25 mouse cellular contexts compared by ENCODE assay signal in the genomic region with DNA sequence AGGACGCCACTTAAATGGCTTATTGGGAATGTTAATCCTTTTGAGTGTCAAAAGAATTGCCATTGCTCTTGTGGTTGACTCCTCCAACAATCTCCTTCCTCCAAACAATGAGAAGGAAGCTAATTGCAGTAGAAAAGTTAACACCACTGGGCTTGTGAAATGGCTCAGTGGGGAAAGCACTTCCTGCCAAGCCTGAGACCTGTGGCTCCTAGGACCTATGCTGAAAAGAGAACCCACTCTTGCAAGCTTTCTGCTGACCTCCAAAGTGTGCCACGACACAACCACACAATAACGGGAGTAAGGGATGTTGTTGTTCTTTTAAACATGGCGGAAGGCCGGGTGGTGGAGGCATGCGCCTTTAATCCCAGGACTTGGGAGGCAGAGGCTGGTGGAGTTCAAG. TPM values are rescaled to one million over a fixed set of nuclear protein-coding genes. Genes with fewer than 3 reads are reported as not detected.
A peak's percentile ranks its signal among the peaks of the same experiment; 100 is the strongest.
DNase-seq lines count a peak whose midpoint lies in the region; ATAC-seq and TF ChIP-seq lines count a peak whose summit lies in the region.
"Had no signal": no experiment of that assay in that cellular context is flagged by ENCODE, and none has a peak within 500 bp of the region (broad histone marks: within the 10 kb centered on the region; RNA-seq: fewer than 3 reads in every experiment).

No protein-coding gene starts in this region.

- H3K27ac ChIP-seq in liver, postnatal 0 days (ENCODE audit: low read depth), result peak overlapping the region; percentile 66
- H3K27ac ChIP-seq in hindbrain, embryonic 10.5 days, result no peak overlapping the region
- H3K27ac ChIP-seq: heart, embryonic 13.5 days; hindbrain, postnatal 0 days; intestine, embryonic 15.5 days; midbrain, embryonic 12.5 days; neural tube, embryonic 13.5 days had no signal

- intact Hi-C loops in heart, postnatal 36 days (cut with DNase I), result no loop called here

- TF ChIP-seq EP300 in liver, postnatal 0 days (IDR thresholded peaks at IDR 0.05; ENCODE audit: low read depth), result no peak

- no peaks in the 10 kb centered on the region for H3K9me3 ChIP-seq in liver, postnatal 0 days (ENCODE audit: low read length)
- H3K9me3 ChIP-seq in hindbrain, embryonic 10.5 days, result no peaks in the 10 kb centered on the region
- H3K9me3 ChIP-seq: embryonic facial prominence, embryonic 12.5 days; heart, embryonic 13.5 days; intestine, embryonic 15.5 days; midbrain, embryonic 12.5 days; neural tube, embryonic 13.5 days had no signal

- H3K27me3 ChIP-seq in liver, postnatal 0 days (ENCODE audit: insufficient read depth, low read length), result no peaks in the 10 kb centered on the region
- H3K27me3 ChIP-seq in hindbrain, embryonic 10.5 days (ENCODE audit: insufficient read depth, poor library complexity, severe bottlenecking), result no peaks in the 10 kb centered on the region
- H3K27me3 ChIP-seq: embryonic facial prominence, embryonic 12.5 days; heart, embryonic 13.5 days; intestine, embryonic 15.5 days; midbrain, embryonic 12.5 days; neural tube, embryonic 13.5 days; Patski had no signal

- no peak for ATAC-seq in liver, postnatal 0 days
- ATAC-seq: forebrain, embryonic 14.5 days; hindbrain, postnatal 0 days; intestine, embryonic 15.5 days; Patski had no signal

- H3K9ac ChIP-seq in liver, postnatal 0 days (replicated peaks), result no peak overlapping the region
- H3K9ac ChIP-seq: embryonic facial prominence, embryonic 12.5 days; heart, embryonic 13.5 days; intestine, embryonic 15.5 days; lung, embryonic 14.5 days; midbrain, embryonic 12.5 days; neural tube, embryonic 13.5 days had no signal

- peak; percentile 0 for DNase-seq in heart, adult 11 months
- no peak for DNase-seq in heart, postnatal 36 days
- peak; percentile 48 for DNase-seq in lung, postnatal 36 days
- no peak for DNase-seq in lung, postnatal 4 days
- no peak for DNase-seq in liver, postnatal 0 days
- no peak for DNase-seq in layer of hippocampus, adult 11-12 months (ENCODE audit: low spot score)
- DNase-seq in hindbrain, embryonic 10.5 days (ENCODE audit: low spot score), result no peak
- DNase-seq: adrenal gland, postnatal 14 days; cerebellum, adult 18-20 months; cerebellum, postnatal 10 days; gastrocnemius, postnatal 36 days; heart, postnatal 10 days; kidney, adult 2 months; kidney, postnatal 36 days; lung, embryonic 14.5 days; thymus, adult 2 months; thymus, postnatal 4 days had no signal

- H3K36me3 ChIP-seq in liver, postnatal 0 days (replicated peaks; ENCODE audit: insufficient read depth, low read length), result no peaks in the 10 kb centered on the region
- H3K36me3 ChIP-seq in hindbrain, embryonic 10.5 days, result no peaks in the 10 kb centered on the region; the same call in 1 of the 2 replicates
- H3K36me3 ChIP-seq: embryonic facial prominence, embryonic 12.5 days; heart, embryonic 13.5 days; intestine, embryonic 15.5 days; midbrain, embryonic 12.5 days; neural tube, embryonic 13.5 days had no signal

- H3K4me1 ChIP-seq in liver, postnatal 0 days (ENCODE audit: insufficient read depth), result peaks cover 18% of the 10 kb centered on the region
- peaks cover 22% of the 10 kb centered on the region for H3K4me1 ChIP-seq in hindbrain, embryonic 10.5 days (replicated peaks)

- no peak overlapping the region for H3K4me3 ChIP-seq in liver, postnatal 0 days (ENCODE audit: low read depth, low read length)
- no peak overlapping the region for H3K4me3 ChIP-seq in hindbrain, embryonic 10.5 days
- H3K4me3 ChIP-seq: embryonic facial prominence, embryonic 12.5 days; heart, embryonic 13.5 days; intestine, embryonic 15.5 days; midbrain, embryonic 12.5 days; neural tube, embryonic 13.5 days had no signal

- WGBS in liver, postnatal 0 days (ENCODE audit: insufficient replicate concordance), result 72% methylated on average over 6 of the region's 6 CpGs
- WGBS in hindbrain, embryonic 10.5 days, result 92% methylated on average over 6 of the region's 6 CpGs

- 0 out of 2 replicates have a peak overlapping the region, but pooled peaks have one; percentile 4 for H3K4me2 ChIP-seq in liver, postnatal 0 days (ENCODE audit: low read depth, low read length)
- H3K4me2 ChIP-seq: heart, embryonic 13.5 days; lung, embryonic 14.5 days; midbrain, embryonic 12.5 days; neural tube, embryonic 13.5 days had no signal

- TF ChIP-seq CTCF in liver, postnatal 0 days (IDR thresholded peaks at IDR 0.05; ENCODE audit: low read depth), result no peak

RNA-seq across cellular contexts. Expression of gene Arhgap19, which starts 4.3 kb away (rescaled TPM):
- total RNA-seq in heart, postnatal 36 days (2021), result 1 to 10 TPM; 1.8 to 2.4 TPM
- polyA plus RNA-seq in liver, postnatal 0 days (2015; fragmentation: Nextera tagmentation; extraction: Ambion mirVana), result 10.5 and 12.9 TPM in 2 replicates
- 27.9 and 37.9 TPM in 2 replicates for polyA plus RNA-seq in hindbrain, embryonic 10.5 days (2016; fragmentation: Nextera tagmentation; extraction: Ambion mirVana)

RNA-seq across cellular contexts. Expression of gene Frat1, which starts 32.2 kb away (rescaled TPM):
- total RNA-seq in heart, postnatal 36 days (2021), result 1 to 10 TPM; 4.6 to 6.2 TPM
- 7.8 and 8.1 TPM in 2 replicates for polyA plus RNA-seq in liver, postnatal 0 days (2015; fragmentation: Nextera tagmentation; extraction: Ambion mirVana)
- polyA plus RNA-seq in hindbrain, embryonic 10.5 days (2016; fragmentation: Nextera tagmentation; extraction: Ambion mirVana), result 10.8 and 13.4 TPM in 2 replicates

RNA-seq across cellular contexts. Expression of gene Frat2, which starts 50.4 kb away (rescaled TPM):
- 1 to 10 TPM; 5.0 to 7.7 TPM for total RNA-seq in heart, postnatal 36 days (2021)
- 3.3 and 3.7 TPM in 2 replicates for polyA plus RNA-seq in liver, postnatal 0 days (2015; fragmentation: Nextera tagmentation; extraction: Ambion mirVana)
- 5.4 and 6.7 TPM in 2 replicates for polyA plus RNA-seq in hindbrain, embryonic 10.5 days (2016; fragmentation: Nextera tagmentation; extraction: Ambion mirVana)

RNA-seq across cellular contexts. Expression of gene Slit1, which starts 54.1 kb away (rescaled TPM):
- under 1 TPM in 1 of 2 experiments, not detected in 1; 0.11 TPM for total RNA-seq in heart, postnatal 36 days (2021)
- polyA plus RNA-seq in liver, postnatal 0 days (2015; fragmentation: Nextera tagmentation; extraction: Ambion mirVana), result 0.12 and 0.13 TPM in 2 replicates
- 13.9 and 18.0 TPM in 2 replicates for polyA plus RNA-seq in hindbrain, embryonic 10.5 days (2016; fragmentation: Nextera tagmentation; extraction: Ambion mirVana)

Comparison
In these comparisons a context has a peak if more than half of its experiments do, and no peak if none do; other contexts are left out.
1. DNase-seq: peak in heart, adult 11 months (single experiment) and lung, postnatal 36 days (single experiment); none in heart, postnatal 36 days (0 of 2), lung, postnatal 4 days (0 of 2), liver, postnatal 0 days (single experiment), layer of hippocampus, adult 11-12 months (single experiment) and hindbrain, embryonic 10.5 days (single experiment).